Mouse (Mus musculus) 3T3-L1 (cell line): ENCODE measurements at regions not wholly inside any gene's neighbourhood (a gene's known extent, or its start where the extent isn't known, plus 50 kb on each side); places are given as distances from the start of the nearest gene placed in this dataset.

ENCODE experiments used
- DNase-seq: peaks from one replicate; pipeline ENCODE4 v3.0.0-alpha.2; 2015; ENCODE audit warnings: low read depth, low spot score

GRCm38 (mm10) chr11:114551262-114551661 is 117.1 kb upstream of the Rpl38 start:
- no peak for DNase-seq

DNA sequence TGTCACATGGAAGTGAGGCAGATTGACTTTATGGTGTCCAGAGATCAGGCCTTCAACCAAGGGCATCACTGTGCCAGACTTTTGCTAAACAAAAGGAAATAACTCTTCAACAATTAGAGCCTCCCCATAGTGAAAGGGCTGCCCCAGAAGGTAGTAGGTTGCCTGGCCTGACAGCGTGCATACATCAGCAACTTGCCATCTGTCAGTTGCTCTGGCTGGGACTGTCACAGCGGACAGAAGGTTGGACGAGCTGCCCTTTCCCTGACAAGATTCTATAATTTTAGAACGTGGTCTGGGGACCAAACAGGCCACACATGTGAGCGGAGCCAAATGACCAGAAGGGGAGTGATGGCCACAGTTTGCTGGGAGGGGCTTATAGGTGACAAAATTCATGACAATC is 119.7 kb upstream of the Rpl38 start:
- no peak for DNase-seq

- DNase-seq = no peak
Measured at GRCm38 (mm10) chr11:114544212-114544611, 124.1 kb upstream of the Rpl38 start.

GRCm38 (mm10) chr11:114542167-114542566 is 126.2 kb upstream of the Rpl38 start:
- no peak for DNase-seq

DNA sequence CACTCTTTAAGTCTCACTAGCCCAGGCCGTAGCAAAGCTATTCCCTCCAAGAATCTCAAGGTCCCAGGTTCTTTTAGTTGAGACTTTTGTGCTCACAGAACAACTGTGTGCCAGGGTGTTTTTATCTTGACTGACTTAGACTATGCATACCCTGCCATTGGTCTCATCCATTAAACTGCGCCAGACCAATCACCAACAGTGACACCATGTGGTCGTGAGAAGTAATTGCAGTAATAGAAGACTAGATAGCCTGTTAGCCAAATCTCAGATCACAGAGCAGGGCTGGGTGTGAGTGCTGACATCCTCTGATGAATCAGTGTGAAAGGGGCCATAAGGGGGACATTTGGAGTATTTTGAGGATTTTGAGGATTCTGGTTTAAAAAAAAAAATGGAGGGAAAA is 127.8 kb upstream of the Rpl38 start:
- peak; percentile 9 for DNase-seq

- DNase-seq = no peak
Measured at GRCm38 (mm10) chr11:114536616-114537493, 131.5 kb upstream of the Rpl38 start.

DNA sequence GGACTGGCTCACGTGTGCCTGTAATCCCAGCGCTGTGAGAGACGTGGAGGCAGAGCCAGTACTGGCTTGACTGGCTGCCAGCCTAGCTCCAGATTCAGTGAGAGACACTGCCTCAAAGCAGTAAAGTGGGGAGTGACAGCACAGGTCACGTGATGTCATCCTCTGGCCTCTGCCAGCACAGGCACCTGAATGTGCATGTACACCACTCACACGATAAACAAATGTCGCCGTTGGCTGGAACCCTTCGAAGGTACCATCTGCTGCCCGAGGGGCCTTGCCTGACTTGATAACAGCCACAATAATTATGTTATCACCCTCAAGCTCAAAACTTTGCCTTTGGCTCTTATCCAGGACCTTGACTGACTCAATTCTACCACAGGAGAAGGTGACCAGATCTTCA is 132.4 kb upstream of the Rpl38 start:
- no peak for DNase-seq

GRCm38 (mm10) chr11:114534436-114534835 is 133.9 kb upstream of the Rpl38 start:
- DNase-seq = no peak

GRCm38 (mm10) chr11:114531241-114531765 is 137.0 kb upstream of the Rpl38 start:
- DNase-seq = no peak

GRCm38 (mm10) chr11:114528937-114529772 is 139.2 kb upstream of the Rpl38 start:
- DNase-seq = no peak

GRCm38 (mm10) chr11:114523444-114524238 is 144.7 kb upstream of the Rpl38 start:
- peak; percentile 31 for DNase-seq

DNA sequence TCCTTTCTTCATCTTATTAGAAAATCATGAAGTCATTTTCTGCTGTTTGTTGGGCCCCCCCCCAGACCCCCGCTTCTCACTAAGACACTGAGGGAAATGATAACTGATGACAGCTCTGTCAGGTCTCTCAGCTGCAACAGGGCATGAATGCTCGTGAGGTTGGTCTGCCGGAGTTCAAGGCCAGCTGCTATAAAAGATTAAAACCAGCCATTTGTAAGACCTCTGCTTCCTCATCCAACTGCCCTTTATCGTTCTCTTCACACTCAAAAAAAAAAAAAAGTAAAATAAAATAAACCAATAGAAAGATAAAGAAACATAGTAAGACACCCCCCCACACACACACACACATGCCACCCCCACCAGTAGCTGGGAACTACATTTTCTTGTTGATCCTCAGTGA is 153.0 kb upstream of the Rpl38 start:
- no peak for DNase-seq

- no peak for DNase-seq
Measured at GRCm38 (mm10) chr11:114514126-114514525, 154.2 kb upstream of the Rpl38 start.

DNA sequence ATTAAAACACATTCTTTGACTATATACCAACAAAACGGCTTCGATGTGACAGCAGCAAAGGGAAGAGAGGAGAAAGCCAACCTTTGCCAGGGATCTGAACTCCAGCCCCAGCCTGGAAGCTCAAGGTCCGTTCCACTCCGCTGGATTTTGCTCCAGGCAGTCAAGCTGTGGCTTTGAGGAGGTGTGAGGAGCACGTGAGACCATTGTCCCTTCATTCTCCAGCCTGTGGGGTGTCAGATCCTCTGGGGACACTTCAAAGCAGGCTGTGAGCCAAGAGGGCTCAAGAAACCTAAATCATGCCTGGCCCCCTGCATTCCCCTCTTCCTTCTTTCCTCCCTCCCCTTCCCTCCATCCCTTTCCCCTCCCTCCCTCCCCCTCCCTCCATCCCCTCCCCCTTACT is 154.9 kb upstream of the Rpl38 start:
- no peak for DNase-seq

DNA sequence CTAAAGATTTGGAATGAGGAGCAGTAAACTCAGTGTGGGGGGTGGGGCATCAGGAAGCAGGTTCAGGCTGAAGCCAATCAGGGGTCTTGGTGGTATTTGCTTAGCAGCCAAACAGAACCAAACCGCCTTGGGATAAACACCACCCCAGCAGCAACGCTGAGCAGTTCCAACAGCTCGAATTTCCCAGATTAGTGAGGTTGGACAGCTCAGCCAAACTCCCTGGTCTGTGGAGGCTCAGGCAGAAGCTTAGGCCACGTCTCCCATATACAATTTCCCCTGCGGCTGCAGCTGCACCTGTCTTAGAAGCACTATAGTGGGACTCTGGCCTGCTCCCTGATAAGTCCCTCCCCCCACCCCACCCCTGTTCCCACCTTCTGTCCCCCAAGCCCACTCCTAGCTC is 156.3 kb upstream of the Rpl38 start:
- no peak for DNase-seq

- DNase-seq = no peak
Measured at GRCm38 (mm10) chr11:114502562-114502961, 165.8 kb upstream of the Rpl38 start.

DNA sequence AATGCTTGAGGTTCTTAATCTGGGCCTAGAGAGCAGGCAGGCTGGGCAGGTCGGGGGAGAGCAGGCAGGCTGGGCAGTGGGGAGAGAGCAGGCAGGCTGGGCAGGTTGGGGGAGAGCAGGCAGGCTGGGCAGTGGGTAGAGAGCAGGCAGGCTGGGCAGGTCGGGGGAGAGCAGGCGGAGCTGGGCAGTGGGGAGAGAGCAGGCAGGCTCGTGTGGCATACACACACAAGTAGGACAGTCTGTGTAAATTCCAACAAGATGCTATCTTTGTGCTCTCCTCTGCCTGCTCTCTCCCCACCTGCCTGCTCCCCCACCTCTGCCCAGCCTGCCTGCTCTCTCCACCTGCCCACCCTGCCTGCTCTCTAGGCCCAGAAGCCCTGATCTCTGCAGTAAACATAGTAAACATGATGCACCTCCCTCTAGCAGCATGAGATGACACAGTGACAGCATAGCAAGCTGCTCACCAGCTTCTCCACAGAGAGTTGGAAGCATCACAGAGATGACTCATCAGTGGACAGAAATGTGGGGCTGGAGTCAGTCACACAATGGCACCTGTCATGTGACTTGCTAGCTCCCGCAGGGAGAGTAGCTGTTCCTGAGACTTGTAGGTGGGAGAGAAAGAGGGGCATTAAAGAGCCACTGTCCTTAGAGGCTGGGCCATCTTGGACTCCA is 166.3 kb upstream of the Rpl38 start:
- DNase-seq = peak; percentile 17

- DNase-seq = no peak
Measured at GRCm38 (mm10) chr11:114500416-114500815, 167.9 kb upstream of the Rpl38 start.

- DNase-seq = no peak
Measured at GRCm38 (mm10) chr11:114499665-114500064, 168.7 kb upstream of the Rpl38 start.

GRCm38 (mm10) chr11:114495520-114495921 is 172.8 kb upstream of the Rpl38 start:
- no peak for DNase-seq

DNA sequence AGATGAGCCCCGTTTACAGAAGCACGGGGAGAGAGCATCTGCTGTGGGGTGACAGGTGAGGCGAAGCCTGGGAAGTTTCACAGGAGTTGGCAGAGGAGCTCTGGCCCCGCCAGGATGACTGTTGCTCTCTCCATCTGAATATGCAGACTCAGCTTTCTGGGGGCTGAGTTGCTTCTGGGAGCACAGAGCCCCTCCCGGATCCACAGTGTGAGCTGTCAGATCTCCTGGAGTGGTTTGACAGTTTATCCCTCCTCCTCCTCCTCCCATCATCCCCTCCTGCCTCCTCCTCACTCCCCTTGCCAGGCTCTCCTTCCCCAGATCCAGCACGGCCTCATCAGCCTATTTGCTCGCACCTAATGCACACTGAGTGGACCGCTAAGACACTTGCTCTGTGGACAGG is 181.9 kb upstream of the Rpl38 start:
- DNase-seq = no peak
